Mouse (Mus musculus) liver, adult 2 months (tissue): ENCODE measurements around the gene Vcp.

Experiments used
- CTCF ChIP-seq: fragments of 200-500 bp; IDR thresholded peaks from 2 replicates; pipeline ENCODE4 v1.5.1; 2011; ENCODE audit warnings: low read depth, low read length, control low read depth
- POLR2A ChIP-seq: fragments of 200-500 bp; IDR thresholded peaks from 2 replicates; pipeline ENCODE4 v1.6.1; 2011; ENCODE audit warnings: low read length, control low read depth; ENCODE audit not compliant: insufficient read depth; ENCODE audit errors: extremely low read depth

DNA sequence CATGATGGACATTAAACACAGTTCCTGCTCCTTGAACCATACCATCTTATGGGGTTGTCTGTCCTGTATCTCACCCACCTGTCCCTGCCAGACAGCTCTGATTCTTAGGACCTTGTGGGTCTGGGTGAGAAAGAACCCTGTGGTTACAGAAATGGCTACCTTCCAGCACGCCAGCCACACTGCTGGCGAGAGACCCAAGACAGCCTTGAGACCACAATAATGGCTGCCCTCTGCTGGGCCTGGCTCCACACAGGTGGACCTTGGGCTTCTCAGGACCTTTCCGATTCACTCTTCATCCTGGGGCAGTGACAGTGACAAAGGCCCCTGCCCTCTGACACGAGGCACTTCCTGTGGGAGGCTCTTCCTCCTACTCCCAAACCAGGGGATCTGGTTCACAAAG is 40.9 kb downstream of the Vcp start:
- TF ChIP-seq CTCF (no peak), POLR2A (no peak)
